Mouse (Mus musculus) cerebellum, adult 8-10 months (tissue): ENCODE results near the gene Fundc1.
"Not testable (repeated sequence)": the region's sequence is repeated elsewhere in the genome, so short reads cannot be mapped to it uniquely, and the experiment has no call there.

Experiments
- DNase-seq: peaks from one replicate; pipeline ENCODE4 v3.0.0; 2022

Gene Fundc1

DNA sequence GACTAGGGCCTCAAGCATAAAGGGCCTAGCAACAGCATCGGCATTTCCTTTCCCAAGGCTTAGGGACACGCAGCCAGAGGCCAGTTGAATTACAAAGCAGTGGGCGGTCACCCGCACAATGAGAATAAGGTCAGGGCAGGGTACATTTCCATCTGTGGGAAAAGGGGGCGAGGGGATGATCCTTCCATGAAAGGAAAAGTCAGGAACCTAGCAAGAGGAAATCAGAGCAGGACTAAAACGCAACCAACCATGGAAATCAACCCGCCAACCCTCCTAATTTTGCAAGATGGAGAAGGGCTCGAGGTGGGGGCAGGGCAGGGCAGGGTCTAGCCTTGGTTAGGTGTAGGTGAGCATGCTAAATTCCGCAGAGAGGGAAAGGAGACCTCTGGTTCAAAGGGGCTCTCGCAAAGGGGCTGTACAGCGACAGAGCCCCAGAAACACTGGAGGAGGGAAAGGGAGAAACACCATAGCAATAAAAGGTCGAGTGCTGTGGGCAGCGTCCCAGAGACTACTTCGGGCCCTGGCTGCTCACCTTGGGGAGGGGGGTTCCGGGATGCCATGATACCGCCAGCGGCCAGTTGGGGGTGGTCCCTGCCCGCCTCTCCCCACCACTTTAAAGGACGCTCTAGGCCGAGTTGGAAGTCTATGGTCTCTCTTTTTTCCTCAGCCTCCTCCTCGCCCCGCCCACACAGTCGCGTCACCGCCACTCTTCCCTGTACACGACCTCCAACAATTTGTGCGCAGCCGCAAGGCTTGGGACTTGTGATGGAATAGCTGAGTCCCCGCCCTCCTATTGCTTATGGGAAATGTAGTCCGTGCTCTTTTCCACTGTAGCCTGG lies at the start of gene Fundc1:
Fundc1 (minus strand) TSS at position 705 of the 839 bp plus-strand sequence.
- DNase-seq, result peak; percentile 89

GRCm38 (mm10) chrX:17611253-17611652 lies 39.1 kb upstream of the Fundc1 start:
- no peak for DNase-seq

- DNase-seq, result no peak
These were observed 36.6 kb upstream of the Fundc1 start for GRCm38 (mm10) chrX:17608763-17609162.

DNA sequence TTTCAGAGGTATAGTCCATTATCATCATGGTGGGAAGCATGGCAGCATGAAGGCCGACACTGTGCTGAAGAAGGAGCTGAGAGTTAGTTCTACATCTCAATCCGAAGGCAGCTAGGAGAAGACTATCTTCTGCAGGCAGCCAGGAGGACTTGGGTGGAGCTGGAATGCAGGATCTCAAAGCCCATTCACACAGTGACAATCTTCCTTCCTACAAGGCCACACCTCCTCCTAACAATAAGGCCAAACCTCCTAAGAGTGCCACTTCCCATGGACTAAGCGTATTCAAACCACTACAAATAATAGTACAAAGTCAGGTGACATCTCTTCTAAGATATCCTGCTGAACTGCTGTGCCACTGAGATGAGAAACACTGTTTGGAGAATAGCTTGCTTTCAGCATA lies 35.5 kb upstream of the Fundc1 start:
- no peak for DNase-seq

DNA sequence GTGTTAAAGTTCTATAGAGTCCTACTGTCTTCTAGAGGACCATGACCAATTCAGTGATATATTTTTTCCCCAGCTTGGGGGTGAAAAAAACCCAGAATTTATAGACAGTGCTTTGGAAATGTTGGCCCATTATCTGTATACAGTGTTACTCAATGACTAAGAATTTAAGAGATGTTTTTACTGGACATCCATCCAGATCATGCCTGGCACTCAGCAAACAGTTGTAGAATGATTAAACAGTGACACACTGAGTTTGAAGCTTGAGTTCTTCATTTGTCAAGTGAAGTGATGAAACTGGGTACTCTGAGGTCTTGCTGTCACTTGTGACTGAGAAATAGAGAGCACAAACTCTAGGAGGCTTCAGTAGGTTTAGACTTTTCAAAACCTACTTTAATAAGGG lies 21.2 kb upstream of the Fundc1 start:
- DNase-seq, result no peak

DNA sequence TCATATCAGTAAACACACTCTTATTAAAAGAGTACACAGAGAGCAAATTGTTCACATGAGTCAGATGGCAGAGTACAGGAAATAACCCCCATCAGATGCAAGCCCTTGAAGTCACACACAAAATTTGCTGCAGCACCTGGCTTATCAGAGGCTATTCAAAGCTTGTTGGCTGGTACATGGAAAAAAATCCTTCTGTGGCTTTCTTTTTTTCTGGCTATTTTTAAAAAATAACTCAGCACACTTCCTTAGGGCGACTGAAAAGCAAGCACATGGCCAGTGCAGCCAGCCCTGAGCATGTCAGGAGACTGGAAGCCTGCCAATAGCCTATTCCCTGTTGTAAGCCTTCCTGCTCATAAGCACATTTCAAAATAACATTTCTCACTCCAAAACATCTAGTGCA lies 18.6 kb upstream of the Fundc1 start:
- peak; percentile 73 for DNase-seq

GRCm38 (mm10) chrX:17571271-17571620 lies 879 bp downstream of the Fundc1 start:
- no peak for DNase-seq

DNA sequence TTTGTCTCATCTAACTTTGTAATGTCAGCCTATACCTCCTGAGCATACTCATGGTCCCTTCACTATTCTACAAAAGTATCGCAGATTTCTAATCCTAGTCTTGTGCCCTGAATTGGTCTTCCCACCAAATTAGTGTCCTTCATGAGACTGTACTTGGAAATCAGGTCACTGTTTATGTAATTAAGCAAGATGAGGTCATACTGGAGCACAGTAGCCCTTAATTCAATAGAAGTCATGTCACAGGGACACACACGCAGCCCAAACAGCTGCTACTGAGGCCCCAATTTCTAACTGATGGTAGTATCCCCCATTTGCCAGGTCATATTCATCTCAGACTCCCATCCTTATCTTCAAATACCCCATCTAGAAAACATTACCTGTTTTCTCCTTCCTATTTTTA lies 3.5 kb downstream of the Fundc1 start:
- no peak for DNase-seq

GRCm38 (mm10) chrX:17565743-17566142 lies 6.4 kb downstream of the Fundc1 start:
- no peak for DNase-seq

GRCm38 (mm10) chrX:17564732-17565131 lies 7.4 kb downstream of the Fundc1 start:
- DNase-seq, result no peak

GRCm38 (mm10) chrX:17558746-17559145 lies 13.4 kb downstream of the Fundc1 start:
- no peak for DNase-seq

DNA sequence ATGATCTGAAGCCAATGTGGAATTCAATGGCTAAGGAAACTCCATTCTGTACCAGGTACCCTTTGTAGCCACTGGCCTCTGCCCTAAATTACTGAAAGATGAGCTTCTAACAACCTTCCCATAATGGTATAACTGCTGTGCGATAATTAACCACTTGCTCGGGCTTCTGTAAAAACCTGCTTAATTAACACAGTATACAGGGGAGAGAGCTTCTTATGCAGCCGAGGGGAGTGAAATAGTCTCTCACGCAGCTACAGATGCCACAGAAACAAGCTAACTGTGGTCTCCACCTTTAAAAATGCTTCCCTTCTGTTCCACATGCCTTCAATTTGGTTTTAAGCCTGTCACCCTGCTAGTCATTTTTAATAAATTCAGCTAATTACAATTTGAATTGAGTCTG lies 17.6 kb downstream of the Fundc1 start:
- DNase-seq, result no peak

GRCm38 (mm10) chrX:17551586-17551985 lies 20.5 kb downstream of the Fundc1 start:
- DNase-seq, result not testable (repeated sequence)

DNA sequence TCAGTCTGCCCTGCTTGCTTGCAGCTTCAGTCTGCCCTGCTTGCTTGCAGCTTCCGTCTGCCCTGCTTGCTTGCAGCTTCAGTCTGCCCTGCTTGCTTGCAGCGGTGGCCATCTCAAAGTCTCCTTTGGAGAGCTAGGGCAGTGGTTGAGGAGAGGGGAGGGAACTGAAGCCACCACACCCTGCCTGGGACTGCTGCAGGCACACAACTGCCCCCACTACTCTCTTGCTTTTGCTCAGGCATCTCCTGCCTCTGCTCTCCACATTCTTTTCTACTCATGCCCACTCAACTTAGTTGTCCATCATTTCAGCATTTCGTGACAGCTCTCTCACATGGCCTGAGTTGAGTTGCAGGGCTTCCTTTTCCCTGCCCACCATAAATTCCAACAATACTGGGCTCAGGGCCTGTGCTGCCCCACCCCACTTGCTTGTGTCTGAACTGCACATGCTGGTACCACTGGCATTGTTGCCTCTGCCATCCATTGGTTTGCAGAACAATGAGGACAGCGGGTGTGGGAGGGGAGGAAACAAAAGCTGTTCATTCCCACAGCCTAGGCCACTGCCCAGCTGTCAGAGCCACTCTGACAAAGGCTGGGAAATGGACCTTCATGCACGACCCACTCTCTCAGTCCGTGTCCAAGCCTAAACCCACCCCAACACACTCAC lies 24.9 kb downstream of the Fundc1 start:
- no peak for DNase-seq

- DNase-seq, result no peak
These were observed 27.1 kb downstream of the Fundc1 start for GRCm38 (mm10) chrX:17544860-17545492.

DNA sequence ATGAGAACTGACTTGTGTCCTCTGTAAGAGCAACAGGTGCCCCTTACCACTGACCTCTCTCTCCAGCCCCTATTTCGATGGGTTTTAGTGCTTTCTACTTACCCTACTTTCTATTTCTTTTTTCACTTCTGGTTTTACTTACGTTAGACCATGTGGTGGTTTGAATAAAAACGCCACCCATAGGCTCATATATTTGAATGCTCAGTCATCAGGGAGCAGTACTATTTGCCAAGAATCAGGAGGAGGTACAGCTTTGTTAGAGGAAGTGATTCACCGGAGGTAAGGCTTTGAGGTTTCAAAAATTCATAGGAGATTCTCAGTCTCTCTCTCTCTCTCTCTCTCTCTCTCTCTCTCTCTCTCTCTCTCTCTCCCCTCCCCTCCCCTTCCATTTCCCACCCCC lies 34.4 kb downstream of the Fundc1 start:
- no peak for DNase-seq

DNA sequence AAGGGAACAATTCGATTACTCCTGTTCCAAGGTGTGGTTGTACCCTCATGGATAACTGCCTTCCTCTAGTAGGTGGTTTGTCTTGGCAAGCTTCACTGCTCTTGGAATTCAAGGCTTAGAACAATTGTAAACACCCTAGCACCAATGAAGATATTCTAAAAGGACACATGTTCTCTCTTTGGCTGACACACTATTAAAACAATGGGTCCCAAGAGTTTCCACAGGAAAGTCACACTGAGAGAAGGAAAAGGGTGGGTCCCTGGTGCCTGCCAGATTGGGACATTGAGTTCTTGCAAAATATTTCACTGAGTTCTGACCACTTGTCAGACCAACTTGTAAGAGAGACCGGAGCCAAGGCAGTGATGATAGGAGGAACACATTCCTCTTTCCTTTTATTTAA lies 45.1 kb downstream of the Fundc1 start:
- DNase-seq, result no peak

DNA sequence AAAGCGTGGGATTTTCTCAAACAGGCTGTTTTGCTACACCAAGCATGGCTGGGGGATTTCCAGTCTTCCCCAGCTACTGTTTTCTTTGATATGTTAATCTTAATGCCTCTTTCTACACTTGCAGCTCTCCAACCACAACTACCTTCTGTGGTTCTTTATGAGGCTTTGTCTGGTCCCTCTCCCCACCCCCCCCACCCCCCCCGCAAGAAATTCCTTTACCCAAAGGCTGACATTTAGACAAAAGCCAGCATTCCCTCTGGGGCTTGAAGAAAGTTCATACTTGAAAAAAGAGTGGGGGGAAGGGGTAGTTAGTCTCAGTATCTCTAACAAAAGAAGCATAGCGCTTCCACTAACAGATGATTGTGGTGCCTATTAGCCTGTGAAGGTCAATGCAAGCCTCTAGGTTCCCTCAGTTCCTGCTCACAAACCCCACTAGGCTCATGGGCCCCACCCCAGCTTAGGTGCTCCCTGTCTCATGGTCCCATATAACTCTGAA lies 50.9 kb downstream of the Fundc1 start:
- DNase-seq, result no peak

GRCm38 (mm10) chrX:17520086-17520485 lies 52.0 kb downstream of the Fundc1 start:
- DNase-seq, result no peak

- DNase-seq, result no peak
These were observed 58.1 kb downstream of the Fundc1 start for GRCm38 (mm10) chrX:17514012-17514411.

DNA sequence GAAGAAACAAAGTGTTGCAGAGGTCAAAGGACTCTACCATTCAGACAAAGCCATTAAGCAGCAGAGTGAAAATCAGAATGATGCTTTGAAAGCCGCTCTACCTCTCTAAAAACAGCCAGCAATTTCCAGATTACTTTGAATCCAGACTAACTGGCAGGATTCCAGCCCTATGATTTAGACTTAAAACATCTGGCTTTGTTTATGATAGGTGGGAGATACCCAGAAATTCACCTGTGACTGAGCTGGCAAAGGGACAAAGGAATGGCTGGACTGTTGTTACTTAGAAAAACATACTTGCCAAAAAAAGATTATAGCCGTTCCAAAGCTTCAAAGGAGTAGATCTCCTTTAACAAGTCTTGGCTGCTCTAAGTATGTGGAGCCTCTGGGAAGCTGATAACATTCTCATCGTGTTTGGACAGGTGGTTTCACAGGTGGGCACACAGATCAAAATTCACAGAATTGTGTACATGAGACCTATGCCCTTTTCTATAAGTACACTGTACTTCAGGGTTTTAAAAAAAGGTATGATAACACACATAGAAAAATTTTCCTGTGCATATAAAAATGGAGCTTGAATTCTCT lies 60.0 kb downstream of the Fundc1 start:
- DNase-seq, result no peak
